Mouse (Mus musculus): ENCODE results near the gene Vmn1r202. TPM values are rescaled to one million over a fixed set of nuclear protein-coding genes. Genes with fewer than 3 reads are reported as not detected.
"Not testable (repeated sequence)": the region's sequence is repeated elsewhere in the genome, so short reads cannot be mapped to it uniquely, and the experiment has no call there.

Gene Vmn1r202
- polyA plus RNA-seq (2012; rRNA removed), result 0.03 TPM in 1 of 2 replicates, not detected in the other

DNA sequence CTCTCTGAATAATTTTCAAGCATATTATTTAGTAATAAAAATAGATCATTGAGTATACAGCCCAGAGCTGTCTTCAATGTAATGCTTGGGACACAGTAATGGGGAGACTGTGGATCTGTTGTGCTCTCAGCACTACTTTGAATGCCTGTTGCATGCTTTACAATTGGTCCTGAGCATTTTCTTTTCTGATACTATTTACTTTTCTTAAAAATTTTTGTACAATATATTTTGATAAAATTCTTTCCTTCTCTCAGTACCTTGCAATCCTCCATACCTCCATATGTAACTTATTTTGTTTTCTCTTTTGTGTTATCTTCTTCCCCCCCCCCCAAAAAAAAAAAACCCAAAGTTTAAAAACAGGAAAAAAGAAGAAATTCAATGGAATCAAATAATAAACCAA is at the start of gene Vmn1r202:
Vmn1r202 (minus strand) TSS at position 101 of the 400 bp plus-strand sequence.
- no peak for DNase-seq (ENCODE audit: low read depth)

- not testable (repeated sequence) for DNase-seq (ENCODE audit: low read depth)
Measured at GRCm38 (mm10) chr13:22552898-22553297, 47.7 kb upstream of the Vmn1r202 start, which contains the start of gene Vmn1r204. Gene Vmn1r204, plus strand, starts transcription at chr13:22553198.

DNA sequence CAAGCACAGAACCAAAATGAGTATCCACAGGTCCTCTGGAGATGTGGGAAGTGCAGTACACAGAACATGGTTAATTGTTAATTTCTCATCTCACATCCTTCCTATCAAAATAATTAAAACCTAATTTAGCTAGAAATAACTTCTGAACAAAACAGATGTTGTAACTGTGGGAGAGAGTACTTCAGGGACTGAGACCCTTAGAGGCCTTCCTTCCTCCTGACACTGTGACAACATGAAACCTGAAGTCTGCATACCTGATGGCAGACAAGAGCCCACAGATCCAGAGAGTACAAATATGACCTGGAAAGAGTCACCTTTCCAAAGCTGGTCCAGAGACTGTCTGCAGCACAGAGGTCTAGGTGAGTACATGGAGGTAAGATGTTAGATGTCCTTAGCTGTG is 12.6 kb upstream of the Vmn1r202 start, which contains the start of gene Vmn1r203:
Vmn1r203 (plus strand) TSS at position 301 of the 400 bp plus-strand sequence.
- DNase-seq (ENCODE audit: low read depth), result no peak

DNA sequence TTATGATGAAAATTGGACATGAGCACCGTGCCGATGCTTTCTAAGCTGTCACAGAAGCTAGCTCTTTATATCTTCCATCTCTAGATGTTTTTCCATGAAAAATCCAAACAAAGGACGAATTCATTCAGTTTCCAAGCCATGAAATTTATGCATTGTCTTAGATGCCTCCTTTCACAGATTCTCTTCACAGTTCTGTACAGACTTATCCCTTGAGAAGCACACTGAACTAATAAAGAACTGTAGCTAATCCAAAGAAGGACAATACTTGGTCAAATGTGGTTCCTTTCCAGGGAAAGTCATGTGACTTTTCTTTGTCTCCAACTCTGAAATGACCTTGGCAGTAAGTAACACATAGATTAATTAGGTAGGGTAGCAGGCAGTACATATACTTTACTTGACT is 2.8 kb downstream of the Vmn1r202 start:
- DNase-seq (ENCODE audit: low read depth), result no peak

DNA sequence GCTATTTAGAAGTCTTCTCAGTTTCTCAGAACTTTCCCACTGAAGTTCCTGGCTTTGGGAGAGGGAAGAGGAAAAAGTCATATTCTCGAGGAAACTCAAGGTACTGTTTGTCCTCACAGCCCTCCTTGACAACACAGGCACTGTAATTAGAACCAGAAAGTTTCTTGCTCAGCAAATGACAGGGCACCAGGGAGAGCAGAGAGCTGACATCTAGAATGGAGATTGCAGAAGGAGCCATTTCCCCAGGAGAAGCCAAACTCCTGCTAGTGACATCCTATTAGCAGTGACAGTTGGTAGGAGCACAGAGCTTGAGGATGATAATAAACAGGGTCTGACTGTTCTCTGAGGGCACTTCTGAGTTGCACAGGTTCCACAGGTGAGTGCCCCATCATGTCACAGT is 33.6 kb downstream of the Vmn1r202 start, which contains the start of gene Vmn1r201:
Vmn1r201 (plus strand) TSS at position 301 of the 400 bp plus-strand sequence.
- DNase-seq (ENCODE audit: low read depth), result no peak

- no peak for DNase-seq (ENCODE audit: low read depth)
Measured at GRCm38 (mm10) chr13:22455145-22455544, 50.0 kb downstream of the Vmn1r202 start.

Other genes starting within 250 kb of the Vmn1r202 start
- not detected in 2 replicates for gene Vmn1r195, start 234.9 kb downstream of the Vmn1r202 start, polyA plus RNA-seq (2012; rRNA removed)
- gene Vmn1r196, start 215.5 kb downstream of the Vmn1r202 start, polyA plus RNA-seq (2012; rRNA removed), result not detected in 2 replicates
- not detected in 2 replicates for gene Vmn1r197, start 180.8 kb downstream of the Vmn1r202 start, polyA plus RNA-seq (2012; rRNA removed)
- gene Vmn1r198, start 155.0 kb downstream of the Vmn1r202 start, polyA plus RNA-seq (2012; rRNA removed), result not detected in 2 replicates
- gene Vmn1r199, start 125.6 kb downstream of the Vmn1r202 start, polyA plus RNA-seq (2012; rRNA removed), result not detected in 2 replicates
- gene Vmn1r200, start 115.0 kb downstream of the Vmn1r202 start, polyA plus RNA-seq (2012; rRNA removed), result not detected in 2 replicates
- gene Vmn1r201, start 33.5 kb downstream of the Vmn1r202 start, polyA plus RNA-seq (2012; rRNA removed), result not detected in 2 replicates
- gene Vmn1r203, start 12.7 kb upstream of the Vmn1r202 start, polyA plus RNA-seq (2012; rRNA removed), result not detected in 2 replicates
- not detected in 2 replicates for gene Vmn1r204, start 47.8 kb upstream of the Vmn1r202 start, polyA plus RNA-seq (2012; rRNA removed)
- gene Vmn1r205, start 87.6 kb upstream of the Vmn1r202 start, polyA plus RNA-seq (2012; rRNA removed), result not detected in 2 replicates
- not detected in 2 replicates for gene Vmn1r206, start 118.9 kb upstream of the Vmn1r202 start, polyA plus RNA-seq (2012; rRNA removed)
- gene Vmn1r207-ps, start 224.2 kb upstream of the Vmn1r202 start, polyA plus RNA-seq (2012; rRNA removed), result not detected in 2 replicates

Data from gonadal fat pad, adult 2 months (tissue).